Mouse (Mus musculus): ENCODE results near the gene Cebpa. TPM values are rescaled to one million over a fixed set of nuclear protein-coding genes. Genes with fewer than 3 reads are reported as not detected.

Cebpa gene
- polyA plus RNA-seq, 1 experiment from 2014 or later, result 0.73 TPM

DNA sequence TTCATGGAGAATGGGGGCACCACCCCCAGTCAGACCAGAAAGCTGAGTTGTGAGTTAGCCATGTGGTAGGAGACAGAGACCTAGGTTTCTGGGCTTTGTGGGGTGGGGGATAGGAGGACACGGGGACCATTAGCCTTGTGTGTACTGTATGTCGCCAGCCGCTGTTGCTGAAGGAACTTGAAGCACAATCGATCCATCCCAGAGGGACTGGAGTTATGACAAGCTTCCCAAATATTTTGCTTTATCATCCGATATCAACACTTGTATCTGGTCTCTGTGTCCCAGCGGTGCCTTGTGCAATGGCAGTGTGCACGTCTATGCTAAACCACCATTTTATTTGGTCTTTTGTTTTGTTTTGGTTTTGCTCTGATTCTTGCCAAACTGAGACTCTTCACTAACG lies 2.1 kb downstream of the Cebpa start:
- Histone ChIP-seq H3K9ac (ENCODE audit: low read length) (no peak overlapping the region), H3K4me2 (ENCODE audit: low read length) (no peak overlapping the region), H3K27me3 (ENCODE audit: control insufficient read depth, insufficient read depth, low read length) (peaks cover 74% of the 10 kb centered on the region)

DNA sequence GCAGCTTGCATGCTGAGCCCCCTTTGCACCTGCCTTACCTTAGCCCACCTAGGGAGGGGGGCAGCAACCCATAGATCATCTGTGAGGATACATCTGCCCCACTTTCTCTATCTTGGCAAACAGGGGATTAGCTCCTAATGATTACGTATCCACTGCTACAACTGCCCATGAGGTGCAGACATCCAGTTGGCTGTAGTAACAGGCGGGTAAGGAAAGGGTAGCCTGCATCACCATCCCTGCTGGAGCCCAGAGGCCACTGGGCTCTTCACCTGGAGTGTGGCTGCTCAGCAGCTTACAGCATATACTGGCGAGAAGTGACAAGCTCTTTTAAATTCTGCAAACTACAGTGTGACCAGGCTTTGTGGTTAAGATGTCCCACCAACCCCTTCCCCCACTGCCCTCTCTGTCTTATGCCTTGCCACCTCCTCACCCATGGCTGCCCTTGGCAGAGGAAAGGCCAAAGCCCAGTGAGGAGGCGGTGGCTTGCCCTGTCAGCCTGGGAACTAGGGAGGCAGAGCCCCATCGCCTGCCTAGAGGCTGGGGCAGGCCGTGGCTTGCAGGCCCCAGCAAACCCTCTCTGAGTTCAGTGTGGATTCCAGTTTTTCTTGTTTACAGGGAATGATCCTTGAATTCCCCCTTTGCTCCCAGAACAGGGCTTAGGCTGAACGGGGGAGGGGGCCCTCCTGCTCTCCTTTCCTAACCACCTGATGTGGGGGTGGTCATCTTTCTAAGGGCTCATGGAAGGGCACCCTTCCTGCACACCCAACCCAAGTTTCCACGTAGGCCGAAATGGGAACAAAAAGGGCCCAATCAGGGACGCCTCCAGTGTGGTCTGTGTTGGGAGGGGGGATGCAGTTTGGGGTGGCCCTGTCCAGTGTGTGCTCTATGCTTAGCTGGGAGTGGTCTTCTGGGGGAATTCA lies 3.6 kb downstream of the Cebpa start:
- H3K9me3 ChIP-seq (ENCODE audit: control insufficient read depth, low read length), result no peaks in the 10 kb centered on the region
- H3K4me3 ChIP-seq (ENCODE audit: control insufficient read depth in 1 of 2, insufficient read depth in 1 of 2, low read depth in 1 of 2, low read length in 2 of 2), result no peak overlapping the region
- no peaks in the 10 kb centered on the region for H3K36me3 ChIP-seq (ENCODE audit: control insufficient read depth, insufficient read depth, low read length)
- no peak overlapping the region for H3K4me2 ChIP-seq (ENCODE audit: low read length)
- no peak overlapping the region for H3K27ac ChIP-seq (replicated peaks in 1 of 2; ENCODE audit: control insufficient read depth in 1 of 2, insufficient read depth in 1 of 2, low read depth in 2 of 2, low read length in 2 of 2)
- peaks cover 67% of the 10 kb centered on the region for H3K27me3 ChIP-seq (ENCODE audit: control insufficient read depth, insufficient read depth, low read length)
- H3K9ac ChIP-seq (ENCODE audit: low read length), result no peak overlapping the region
- WGBS, result 73% methylated on average over 10 of the region's 10 CpGs
- no peak for ATAC-seq (ENCODE audit: insufficient number of reproducible peaks, insufficient read depth, low FRiP score, low read depth)
- peaks cover 0 to 15% of the 10 kb centered on the region in 2 experiments; a peak in 3 of 4 replicates for H3K4me1 ChIP-seq (ENCODE audit: control insufficient read depth in 2 of 2, insufficient read depth in 2 of 2, low read length in 2 of 2)

More for the DNA sequence above, 2.1 kb downstream of the Cebpa start:
- no peaks in the 10 kb centered on the region for H3K9me3 ChIP-seq (ENCODE audit: control insufficient read depth, low read length)
- peaks cover 0 to 15% of the 10 kb centered on the region in 2 experiments; a peak in 3 of 4 replicates for H3K4me1 ChIP-seq (ENCODE audit: control insufficient read depth in 2 of 2, insufficient read depth in 2 of 2, low read length in 2 of 2)
- no peak for ATAC-seq (ENCODE audit: insufficient number of reproducible peaks, insufficient read depth, low FRiP score, low read depth)
- 35% methylated on average over 8 of the region's 8 CpGs for WGBS
- H3K4me3 ChIP-seq (ENCODE audit: control insufficient read depth in 1 of 2, insufficient read depth in 1 of 2, low read depth in 1 of 2, low read length in 2 of 2), result 0 out of 4 replicates have a peak overlapping the region, but pooled peaks of 1 of the 2 experiments have one; percentile 62
- H3K36me3 ChIP-seq (ENCODE audit: control insufficient read depth, insufficient read depth, low read length), result no peaks in the 10 kb centered on the region
- no peak overlapping the region for H3K27ac ChIP-seq (replicated peaks in 1 of 2; ENCODE audit: control insufficient read depth in 1 of 2, insufficient read depth in 1 of 2, low read depth in 2 of 2, low read length in 2 of 2)

DNA sequence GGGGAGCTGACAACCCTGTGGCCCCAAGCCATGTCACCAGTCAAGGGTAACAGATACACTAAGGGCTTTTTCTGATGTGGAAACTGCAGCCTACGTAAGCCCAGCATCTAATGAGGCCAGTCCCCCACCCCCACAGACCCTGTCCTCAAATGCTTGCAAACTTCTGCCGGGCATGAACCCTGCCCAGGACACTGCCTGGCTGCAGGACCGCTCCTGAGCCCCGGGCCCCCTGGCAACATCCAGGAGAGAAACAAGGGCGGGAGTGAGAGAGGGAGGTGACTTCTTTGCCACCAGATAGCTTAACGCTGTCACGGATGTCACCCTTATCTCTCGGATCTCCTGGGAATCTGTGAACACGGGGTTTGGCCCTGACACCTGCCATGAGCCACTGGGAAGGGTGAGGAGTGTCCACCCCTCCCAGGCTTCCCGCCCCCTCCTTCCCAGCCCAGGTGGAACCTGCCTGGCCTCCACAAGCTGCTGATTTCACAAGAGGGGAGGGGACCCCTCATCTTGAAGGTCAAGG lies 4.4 kb downstream of the Cebpa start:
- Histone ChIP-seq H3K4me3 (ENCODE audit: control insufficient read depth in 1 of 2, insufficient read depth in 1 of 2, low read depth in 1 of 2, low read length in 2 of 2) (no peak overlapping the region), H3K9ac (ENCODE audit: low read length) (no peak overlapping the region), H3K4me2 (ENCODE audit: low read length) (no peak overlapping the region), H3K4me1 (ENCODE audit: control insufficient read depth in 2 of 2, insufficient read depth in 2 of 2, low read length in 2 of 2) (peaks cover 0 to 15% of the 10 kb centered on the region in 2 experiments; a peak in 3 of 4 replicates), H3K27ac (replicated peaks in 1 of 2; ENCODE audit: control insufficient read depth in 1 of 2, insufficient read depth in 1 of 2, low read depth in 2 of 2, low read length in 2 of 2) (no peak overlapping the region), H3K36me3 (ENCODE audit: control insufficient read depth, insufficient read depth, low read length) (no peaks in the 10 kb centered on the region), H3K27me3 (ENCODE audit: control insufficient read depth, insufficient read depth, low read length) (peaks cover 66% of the 10 kb centered on the region), H3K9me3 (ENCODE audit: control insufficient read depth, low read length) (no peaks in the 10 kb centered on the region)
- no peak for ATAC-seq (ENCODE audit: insufficient number of reproducible peaks, insufficient read depth, low FRiP score, low read depth)
- 23% methylated on average over 10 of the region's 10 CpGs for WGBS

DNA sequence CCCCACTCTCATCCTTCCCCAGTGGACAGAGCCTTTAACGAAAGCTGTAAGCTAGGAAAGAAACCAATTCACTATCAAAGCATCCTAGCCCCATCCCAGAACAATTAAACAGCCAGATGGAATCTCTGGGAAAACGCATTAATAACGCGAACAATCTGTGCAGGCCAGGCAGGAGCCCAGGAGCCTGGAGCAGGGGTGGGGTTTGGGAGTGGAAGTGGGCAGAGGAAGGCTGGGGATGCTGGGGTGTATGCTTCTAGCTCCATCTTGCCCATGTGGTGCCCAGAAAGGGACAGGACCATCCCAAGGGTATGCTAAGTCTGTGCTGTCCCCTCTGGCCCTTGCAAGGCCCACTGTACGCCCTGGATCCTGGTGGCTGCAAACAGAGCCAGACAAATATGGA lies 5.1 kb downstream of the Cebpa start:
- no peak for ATAC-seq (ENCODE audit: insufficient number of reproducible peaks, insufficient read depth, low FRiP score, low read depth)
- Histone ChIP-seq H3K4me1 (ENCODE audit: control insufficient read depth in 2 of 2, insufficient read depth in 2 of 2, low read length in 2 of 2) (peaks cover 0 to 13% of the 10 kb centered on the region in 2 experiments; a peak in 3 of 4 replicates), H3K27ac (replicated peaks in 1 of 2; ENCODE audit: control insufficient read depth in 1 of 2, insufficient read depth in 1 of 2, low read depth in 2 of 2, low read length in 2 of 2) (no peak overlapping the region), H3K36me3 (ENCODE audit: control insufficient read depth, insufficient read depth, low read length) (no peaks in the 10 kb centered on the region), H3K9me3 (ENCODE audit: control insufficient read depth, low read length) (no peaks in the 10 kb centered on the region), H3K4me3 (ENCODE audit: control insufficient read depth in 1 of 2, insufficient read depth in 1 of 2, low read depth in 1 of 2, low read length in 2 of 2) (no peak overlapping the region), H3K27me3 (ENCODE audit: control insufficient read depth, insufficient read depth, low read length) (peaks cover 67% of the 10 kb centered on the region), H3K9ac (ENCODE audit: low read length) (no peak overlapping the region), H3K4me2 (ENCODE audit: low read length) (no peak overlapping the region)
- 79% methylated on average over 5 of the region's 5 CpGs for WGBS

DNA sequence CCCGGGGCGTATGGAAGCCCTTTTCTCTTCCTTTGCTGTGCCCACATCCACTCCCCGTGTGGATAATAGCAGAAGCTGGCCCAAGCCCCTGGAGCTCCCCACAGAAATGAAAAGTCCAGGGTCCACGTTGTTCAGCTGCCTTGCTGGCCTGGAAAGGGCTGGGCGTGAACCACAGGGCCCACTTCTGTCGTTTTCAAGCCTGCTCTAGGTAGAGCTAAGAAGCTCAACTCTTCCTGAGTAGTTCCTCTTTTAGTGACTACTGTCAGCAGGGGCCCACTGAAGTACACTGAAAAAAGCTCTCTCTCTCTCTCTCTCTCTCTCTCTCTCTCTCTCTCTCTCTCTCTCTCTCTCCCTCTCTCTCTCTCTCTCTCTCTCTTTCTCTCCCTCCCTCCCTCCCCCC lies 5.7 kb downstream of the Cebpa start:
- no peak overlapping the region for H3K27ac ChIP-seq (replicated peaks in 1 of 2; ENCODE audit: control insufficient read depth in 1 of 2, insufficient read depth in 1 of 2, low read depth in 2 of 2, low read length in 2 of 2)
- H3K9ac ChIP-seq (ENCODE audit: low read length), result no peak overlapping the region
- 67% methylated on average over 6 of the region's 6 CpGs for WGBS
- peaks cover 65% of the 10 kb centered on the region for H3K27me3 ChIP-seq (ENCODE audit: control insufficient read depth, insufficient read depth, low read length)
- no peaks in the 10 kb centered on the region for H3K9me3 ChIP-seq (ENCODE audit: control insufficient read depth, low read length)
- H3K4me2 ChIP-seq (ENCODE audit: low read length), result no peak overlapping the region
- H3K4me3 ChIP-seq (ENCODE audit: control insufficient read depth in 1 of 2, insufficient read depth in 1 of 2, low read depth in 1 of 2, low read length in 2 of 2), result no peak overlapping the region
- H3K36me3 ChIP-seq (ENCODE audit: control insufficient read depth, insufficient read depth, low read length), result no peaks in the 10 kb centered on the region
- H3K4me1 ChIP-seq (ENCODE audit: control insufficient read depth in 2 of 2, insufficient read depth in 2 of 2, low read length in 2 of 2), result peaks cover 0 to 8% of the 10 kb centered on the region in 2 experiments; a peak in 3 of 4 replicates
- no peak for ATAC-seq (ENCODE audit: insufficient number of reproducible peaks, insufficient read depth, low FRiP score, low read depth)

DNA sequence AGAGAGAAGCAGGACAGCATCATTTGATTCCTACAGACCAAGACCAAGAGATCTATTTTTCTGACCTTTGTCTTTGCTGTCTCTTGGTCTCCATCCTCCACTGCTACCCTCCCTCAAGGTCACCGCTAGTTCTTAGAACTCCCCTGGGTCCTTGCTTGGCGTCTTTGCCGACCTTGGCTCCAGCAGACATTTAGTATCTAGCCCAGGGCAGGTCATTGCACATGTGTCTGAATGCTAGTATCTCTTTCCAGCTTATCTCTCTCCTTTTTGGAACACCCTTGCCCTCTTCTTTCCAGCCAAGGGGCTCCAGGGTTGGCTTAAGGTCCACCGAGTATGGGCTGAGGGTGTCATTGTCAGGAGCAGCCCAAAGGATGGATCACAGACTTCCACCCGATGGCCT lies 6.9 kb downstream of the Cebpa start:
- H3K4me1 ChIP-seq (ENCODE audit: control insufficient read depth in 2 of 2, insufficient read depth in 2 of 2, low read length in 2 of 2), result no peaks in the 10 kb centered on the region
- H3K4me2 ChIP-seq (ENCODE audit: low read length), result no peak overlapping the region
- H3K9me3 ChIP-seq (ENCODE audit: control insufficient read depth, low read length), result no peaks in the 10 kb centered on the region
- no peaks in the 10 kb centered on the region for H3K36me3 ChIP-seq (ENCODE audit: control insufficient read depth, insufficient read depth, low read length)
- H3K27me3 ChIP-seq (ENCODE audit: control insufficient read depth, insufficient read depth, low read length), result peaks cover 57% of the 10 kb centered on the region
- 61% methylated on average over 5 of the region's 5 CpGs for WGBS
- H3K27ac ChIP-seq (replicated peaks in 1 of 2; ENCODE audit: control insufficient read depth in 1 of 2, insufficient read depth in 1 of 2, low read depth in 2 of 2, low read length in 2 of 2), result no peak overlapping the region
- no peak for ATAC-seq (ENCODE audit: insufficient number of reproducible peaks, insufficient read depth, low FRiP score, low read depth)
- no peak overlapping the region for H3K9ac ChIP-seq (ENCODE audit: low read length)
- no peak overlapping the region for H3K4me3 ChIP-seq (ENCODE audit: control insufficient read depth in 1 of 2, insufficient read depth in 1 of 2, low read depth in 1 of 2, low read length in 2 of 2)

DNA sequence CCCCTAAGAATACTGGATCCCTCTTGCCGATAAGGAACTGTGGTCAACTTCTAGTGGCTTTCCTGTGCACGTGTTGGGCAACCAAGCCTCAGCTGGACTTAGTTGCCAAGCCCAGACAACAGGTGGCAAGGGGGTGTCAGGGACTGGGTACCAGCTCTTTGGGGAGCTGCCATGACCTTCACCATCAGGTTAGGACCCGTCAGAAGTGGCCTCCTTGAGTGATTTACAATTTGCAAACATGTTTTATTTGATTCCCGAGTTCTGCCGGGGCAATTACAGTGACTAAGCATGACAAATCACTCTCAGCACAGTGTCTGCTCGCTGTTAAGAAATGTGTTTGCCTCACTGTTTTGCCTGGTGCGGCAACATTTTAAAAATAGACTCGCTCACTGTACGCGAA lies 7.9 kb downstream of the Cebpa start:
- no peak overlapping the region for H3K9ac ChIP-seq (ENCODE audit: low read length)
- no peak overlapping the region for H3K4me3 ChIP-seq (ENCODE audit: control insufficient read depth in 1 of 2, insufficient read depth in 1 of 2, low read depth in 1 of 2, low read length in 2 of 2)
- no peaks in the 10 kb centered on the region for H3K36me3 ChIP-seq (ENCODE audit: control insufficient read depth, insufficient read depth, low read length)
- peaks cover 47% of the 10 kb centered on the region for H3K27me3 ChIP-seq (ENCODE audit: control insufficient read depth, insufficient read depth, low read length)
- no peak overlapping the region for H3K4me2 ChIP-seq (ENCODE audit: low read length)
- no peaks in the 10 kb centered on the region for H3K4me1 ChIP-seq (ENCODE audit: control insufficient read depth in 2 of 2, insufficient read depth in 2 of 2, low read length in 2 of 2)
- 68% methylated on average over 10 of the region's 10 CpGs for WGBS
- 0 out of 2 replicates have a peak, but pooled peaks cover 2% of the 10 kb centered on the region for H3K9me3 ChIP-seq (ENCODE audit: control insufficient read depth, low read length)
- ATAC-seq (ENCODE audit: insufficient number of reproducible peaks, insufficient read depth, low FRiP score, low read depth), result no peak
- no peak overlapping the region for H3K27ac ChIP-seq (replicated peaks in 1 of 2; ENCODE audit: control insufficient read depth in 1 of 2, insufficient read depth in 1 of 2, low read depth in 2 of 2, low read length in 2 of 2)
